15 mouse cellular contexts compared by ENCODE assay signal in genomic region chr5:23576336-23577094, GRCm38 (mm10).
DNase-seq lines count a peak whose midpoint lies in the region; ATAC-seq and TF ChIP-seq lines count a peak whose summit lies in the region.
"Had no signal": no experiment of that assay in that cellular context is flagged by ENCODE, and none has a peak within 500 bp of the region (broad histone marks: within the 10 kb centered on the region; RNA-seq: fewer than 3 reads in every experiment).

No protein-coding gene starts in this region.

- H3K4me3 ChIP-seq in forebrain, postnatal 0 days (ENCODE audit: low read depth, low read length) = no peak overlapping the region
- no peak overlapping the region for H3K4me3 ChIP-seq in forebrain, embryonic 13.5 days
- H3K4me3 ChIP-seq in midbrain, embryonic 10.5 days = no peak overlapping the region
- no peak overlapping the region for H3K4me3 ChIP-seq in midbrain, embryonic 16.5 days (ENCODE audit: low read depth, low read length)
- no peak overlapping the region for H3K4me3 ChIP-seq in neural tube, embryonic 14.5 days (ENCODE audit: low read depth, low read length)
- H3K4me3 ChIP-seq: heart, embryonic 15.5 days; liver, embryonic 13.5 days had no signal

- no peak overlapping the region for H3K9ac ChIP-seq in forebrain, postnatal 0 days
- no peak overlapping the region for H3K9ac ChIP-seq in forebrain, embryonic 13.5 days
- H3K9ac ChIP-seq in midbrain, embryonic 16.5 days (ENCODE audit: low read depth, low read length) = no peak overlapping the region
- no peak overlapping the region for H3K9ac ChIP-seq in neural tube, embryonic 14.5 days (replicated peaks; ENCODE audit: low read depth, low read length)
- H3K9ac ChIP-seq: heart, embryonic 15.5 days; liver, embryonic 13.5 days had no signal

- TF ChIP-seq CTCF in forebrain, postnatal 0 days (IDR thresholded peaks at IDR 0.05; ENCODE audit: low read depth) = no peak

- H3K4me2 ChIP-seq in forebrain, postnatal 0 days (ENCODE audit: low read depth) = no peak overlapping the region
- H3K4me2 ChIP-seq in forebrain, embryonic 13.5 days = no peak overlapping the region
- no peak overlapping the region for H3K4me2 ChIP-seq in midbrain, embryonic 16.5 days (ENCODE audit: low read length)
- H3K4me2 ChIP-seq in neural tube, embryonic 14.5 days (ENCODE audit: low read depth, low read length) = no peak overlapping the region
- H3K4me2 ChIP-seq: heart, embryonic 15.5 days; liver, embryonic 13.5 days had no signal

- H3K4me1 ChIP-seq in forebrain, postnatal 0 days (ENCODE audit: insufficient read depth) = no peaks in the 10 kb centered on the region
- H3K4me1 ChIP-seq in forebrain, embryonic 13.5 days = peaks cover 30% of the 10 kb centered on the region
- H3K4me1 ChIP-seq in midbrain, embryonic 10.5 days = peaks cover 23% of the 10 kb centered on the region
- H3K4me1 ChIP-seq in midbrain, embryonic 16.5 days (ENCODE audit: control insufficient read depth, insufficient read depth, low read length) = peaks cover 16% of the 10 kb centered on the region
- H3K4me1 ChIP-seq in neural tube, embryonic 14.5 days (ENCODE audit: control insufficient read depth, insufficient read depth, low read length) = peaks cover 18% of the 10 kb centered on the region; the same call in 1 of the 2 replicates

- no peak for DNase-seq in forebrain, postnatal 0 days
- DNase-seq in midbrain, embryonic 10.5 days (ENCODE audit: low spot score) = no peak
- no peak for DNase-seq in cerebellum, adult 8-10 months
- DNase-seq: adrenal gland, postnatal 14 days; cerebellum, adult 9-11 months; layer of hippocampus, adult 9-11 months; liver, embryonic 13.5 days; lung, postnatal 10 days; right cerebral cortex, adult 18-20 months had no signal

- H3K36me3 ChIP-seq in forebrain, postnatal 0 days (ENCODE audit: insufficient read depth) = no peaks in the 10 kb centered on the region
- 0 out of 2 replicates have a peak, but pooled peaks cover 3% of the 10 kb centered on the region for H3K36me3 ChIP-seq in forebrain, embryonic 13.5 days (ENCODE audit: poor library complexity, severe bottlenecking)
- peaks cover 13% of the 10 kb centered on the region for H3K36me3 ChIP-seq in midbrain, embryonic 10.5 days
- no peaks in the 10 kb centered on the region for H3K36me3 ChIP-seq in midbrain, embryonic 16.5 days (ENCODE audit: control insufficient read depth, insufficient read depth, low read length)
- no peaks in the 10 kb centered on the region for H3K36me3 ChIP-seq in neural tube, embryonic 14.5 days (ENCODE audit: control insufficient read depth, insufficient read depth, low read length)
- H3K36me3 ChIP-seq: liver, embryonic 13.5 days had no signal

- H3K27ac ChIP-seq in forebrain, postnatal 0 days (ENCODE audit: low read depth, low read length) = 0 out of 2 replicates have a peak overlapping the region, but pooled peaks have one; percentile 9
- no peak overlapping the region for H3K27ac ChIP-seq in forebrain, embryonic 13.5 days
- H3K27ac ChIP-seq in midbrain, embryonic 10.5 days (replicated peaks) = peak overlapping the region; percentile 69; the same call in 1 of the 2 replicates
- H3K27ac ChIP-seq in midbrain, embryonic 16.5 days (ENCODE audit: low read length) = no peak overlapping the region
- no peak overlapping the region for H3K27ac ChIP-seq in neural tube, embryonic 14.5 days (ENCODE audit: low read depth, low read length)
- H3K27ac ChIP-seq: heart, embryonic 15.5 days; liver, embryonic 13.5 days had no signal

- H3K27me3 ChIP-seq in forebrain, postnatal 0 days (ENCODE audit: insufficient read depth, low read length) = no peaks in the 10 kb centered on the region
- H3K27me3 ChIP-seq in forebrain, embryonic 13.5 days = no peaks in the 10 kb centered on the region
- no peaks in the 10 kb centered on the region for H3K27me3 ChIP-seq in midbrain, embryonic 10.5 days (ENCODE audit: low read depth, poor library complexity, severe bottlenecking)
- H3K27me3 ChIP-seq in midbrain, embryonic 16.5 days (ENCODE audit: control insufficient read depth, insufficient read depth, low read depth, low read length) = no peaks in the 10 kb centered on the region
- no peaks in the 10 kb centered on the region for H3K27me3 ChIP-seq in neural tube, embryonic 14.5 days (ENCODE audit: control insufficient read depth, insufficient read depth, low read length)
- H3K27me3 ChIP-seq: heart, embryonic 15.5 days; liver, embryonic 13.5 days had no signal

- no peaks in the 10 kb centered on the region for H3K9me3 ChIP-seq in forebrain, postnatal 0 days (ENCODE audit: low read length)
- H3K9me3 ChIP-seq in forebrain, embryonic 13.5 days (replicated peaks) = no peaks in the 10 kb centered on the region
- 0 out of 2 replicates have a peak, but pooled peaks cover 5% of the 10 kb centered on the region for H3K9me3 ChIP-seq in midbrain, embryonic 10.5 days (replicated peaks)
- H3K9me3 ChIP-seq in midbrain, embryonic 16.5 days (replicated peaks; ENCODE audit: control insufficient read depth, low read length, poor library complexity, severe bottlenecking) = no peaks in the 10 kb centered on the region
- no peaks in the 10 kb centered on the region for H3K9me3 ChIP-seq in neural tube, embryonic 14.5 days (ENCODE audit: control insufficient read depth, low read length)
- H3K9me3 ChIP-seq: heart, embryonic 15.5 days; liver, embryonic 13.5 days had no signal

- WGBS in forebrain, postnatal 0 days = 75% methylated on average over 6 of the region's 6 CpGs
- 76% methylated on average over 6 of the region's 6 CpGs for WGBS in forebrain, embryonic 13.5 days
- WGBS in midbrain, embryonic 10.5 days = 77% methylated on average over 6 of the region's 6 CpGs
- 54% methylated on average over 6 of the region's 6 CpGs for WGBS in midbrain, embryonic 16.5 days
- WGBS in neural tube, embryonic 14.5 days = 52% methylated on average over 6 of the region's 6 CpGs

- no peak for ATAC-seq in forebrain, postnatal 0 days
- no peak for ATAC-seq in forebrain, embryonic 13.5 days
- no peak for ATAC-seq in midbrain, embryonic 16.5 days
- peak; percentile 47 for ATAC-seq in megakaryocyte, adult 5-6 weeks (ENCODE audit: poor library complexity, severe bottlenecking)
- peak; percentile 41; the same call in 1 of the 2 replicates for ATAC-seq in neural tube, embryonic 14.5 days (ENCODE audit: low read depth)
- ATAC-seq in inflammation-experienced regulatory T-cells, adult 6 months = no peak

Comparison
In these comparisons a context has a peak if more than half of its experiments do, and no peak if none do; other contexts are left out.
1. H3K27ac ChIP-seq: peak in forebrain, postnatal 0 days (single experiment) and midbrain, embryonic 10.5 days (single experiment); none in forebrain, embryonic 13.5 days (single experiment), midbrain, embryonic 16.5 days (single experiment) and neural tube, embryonic 14.5 days (single experiment).
2. ATAC-seq: peak in megakaryocyte, adult 5-6 weeks (single experiment) and neural tube, embryonic 14.5 days (single experiment); none in forebrain, postnatal 0 days (single experiment), forebrain, embryonic 13.5 days (single experiment), midbrain, embryonic 16.5 days (single experiment) and inflammation-experienced regulatory T-cells, adult 6 months (single experiment).